Mouse (Mus musculus) midbrain, embryonic 11.5 days (tissue): ENCODE measurements around the gene Kcnk12. TPM values are rescaled to one million over a fixed set of nuclear protein-coding genes. Genes with fewer than 3 reads are reported as not detected.

Experiments
- ATAC-seq: fragments of 200-750 bp; cut with Nextera tagmentation; 2 replicates; pipeline ENCODE4 v1.8.0; 2017; ENCODE audit warnings: moderate TSS enrichment, moderate library complexity; ENCODE audit not compliant: low FRiP score
- DNase-seq: peaks from one replicate; pipeline ENCODE4 v3.0.0; 2015; ENCODE audit warnings: low spot score; ENCODE audit errors: missing footprints
- H3K27ac ChIP-seq: fragments of 300-500 bp; sonication (generic); 2 replicates; pipeline ENCODE4 v1.5.1; 2014; ENCODE audit warnings: low read depth, low read length
- H3K27me3 ChIP-seq: fragments of 300-500 bp; sonication (generic); 2 replicates; pipeline ENCODE4 v1.6.1; 2014; ENCODE audit warnings: mild to moderate bottlenecking, low read length, moderate library complexity, mixed read lengths; ENCODE audit not compliant: control insufficient read depth, insufficient read depth
- H3K36me3 ChIP-seq: fragments of 300-500 bp; sonication (generic); 2 replicates; pipeline ENCODE4 v1.6.1; 2014; ENCODE audit warnings: mild to moderate bottlenecking, low read length, moderate library complexity, mixed read lengths; ENCODE audit not compliant: control insufficient read depth, insufficient read depth
- H3K4me1 ChIP-seq: fragments of 300-500 bp; sonication (generic); 2 replicates; pipeline ENCODE4 v1.6.1; 2014; ENCODE audit warnings: low read length; ENCODE audit not compliant: control insufficient read depth, insufficient read depth
- H3K4me2 ChIP-seq: fragments of 300-500 bp; sonication (generic); 2 replicates; pipeline ENCODE4 v1.6.1; 2014; ENCODE audit warnings: mild to moderate bottlenecking, moderate library complexity
- H3K4me3 ChIP-seq: fragments of 300-500 bp; sonication (generic); 2 replicates; pipeline ENCODE4 v1.5.1; 2014; ENCODE audit warnings: low read depth, low read length
- H3K9ac ChIP-seq: fragments of 300-500 bp; sonication (generic); 2 replicates; pipeline ENCODE4 v1.6.1; 2014; ENCODE audit warnings: low read length
- H3K9me3 ChIP-seq: fragments of 300-500 bp; sonication (generic); 2 replicates; pipeline ENCODE4 v1.6.1; 2016; ENCODE audit warnings: low read length; ENCODE audit not compliant: control insufficient read depth
- WGBS: fragments of 180-500 bp; shearing (Covaris S2); extraction: QIAGEN DNeasy Blood & Tissue Kit; methylation state at CpG from one replicate; pipeline ENCODE4 v1.1.7; 2014; 5-methylcytosine and 5-hydroxymethylcytosine counted together
- polyA plus RNA-seq: library from polyadenylated mRNA; unstranded; fragments of >200 nt; fragmentation: Nextera tagmentation; extraction: Ambion mirVana; gene quantifications from 2 replicates; pipeline ENCODE4 v1.2.1, GENCODE M21; 2014

Kcnk12 gene
- polyA plus RNA-seq, 1 experiment from 2014 or later, result 0.26 TPM

GRCm38 (mm10) chr17:87744985-87745925 lies 52.5 kb downstream of the Kcnk12 start:
- H3K9ac ChIP-seq, result peak overlapping the region; percentile 54
- H3K4me3 ChIP-seq, result peak overlapping the region; percentile 48
- H3K4me1 ChIP-seq, result peaks cover 10% of the 10 kb centered on the region
- DNase-seq, result peak; percentile 93
- H3K27ac ChIP-seq, result no peak overlapping the region; the same call in 1 of the 2 replicates
- H3K27me3 ChIP-seq, result peaks cover 30% of the 10 kb centered on the region
- H3K4me2 ChIP-seq, result peak overlapping the region; percentile 87
- H3K36me3 ChIP-seq, result no peaks in the 10 kb centered on the region
- 0 out of 2 replicates have a peak, but pooled peaks cover 2% of the 10 kb centered on the region for H3K9me3 ChIP-seq
- peak; percentile 63 for ATAC-seq
- WGBS, result 16% methylated on average over 32 of the region's 32 CpGs

- Histone ChIP-seq H3K9ac (no peak overlapping the region), H3K4me1 (peaks cover under 1% of the 10 kb centered on the region; the same call in 1 of the 2 replicates), H3K4me3 (no peak overlapping the region), H3K9me3 (no peaks in the 10 kb centered on the region), H3K36me3 (no peaks in the 10 kb centered on the region), H3K27me3 (peaks cover 3% of the 10 kb centered on the region; the same call in 1 of the 2 replicates), H3K27ac (no peak overlapping the region), H3K4me2 (no peak overlapping the region)
- no peak for DNase-seq
- no peak for ATAC-seq
- 38% methylated on average over 1 of the region's 1 CpGs for WGBS
Measured at GRCm38 (mm10) chr17:87739835-87740234, 58.0 kb downstream of the Kcnk12 start.

GRCm38 (mm10) chr17:87737144-87737543 lies 60.6 kb downstream of the Kcnk12 start:
- Histone ChIP-seq H3K36me3 (no peaks in the 10 kb centered on the region), H3K27ac (no peak overlapping the region), H3K4me2 (no peak overlapping the region), H3K4me3 (no peak overlapping the region), H3K9me3 (no peaks in the 10 kb centered on the region), H3K27me3 (no peaks in the 10 kb centered on the region), H3K9ac (no peak overlapping the region), H3K4me1 (no peaks in the 10 kb centered on the region)
- ATAC-seq (no peak), DNase-seq (no peak)
- 85% methylated on average over 3 of the region's 3 CpGs for WGBS

- no peak for ATAC-seq
- no peak overlapping the region for H3K4me2 ChIP-seq
Measured at GRCm38 (mm10) chr17:87734471-87734870, 63.3 kb downstream of the Kcnk12 start.

GRCm38 (mm10) chr17:87731962-87732361 lies 65.8 kb downstream of the Kcnk12 start:
- Histone ChIP-seq H3K27ac (no peak overlapping the region), H3K9me3 (no peaks in the 10 kb centered on the region), H3K36me3 (no peaks in the 10 kb centered on the region), H3K27me3 (no peaks in the 10 kb centered on the region), H3K4me1 (no peaks in the 10 kb centered on the region), H3K4me2 (no peak overlapping the region), H3K4me3 (no peak overlapping the region), H3K9ac (no peak overlapping the region)
- no peak for DNase-seq
- ATAC-seq, result no peak
- 81% methylated on average over 4 of the region's 4 CpGs for WGBS

More at GRCm38 (mm10) chr17:87734471-87734870, 63.3 kb downstream of the Kcnk12 start:
- Histone ChIP-seq H3K27me3 (no peaks in the 10 kb centered on the region), H3K36me3 (no peaks in the 10 kb centered on the region), H3K9ac (no peak overlapping the region), H3K9me3 (no peaks in the 10 kb centered on the region), H3K4me1 (no peaks in the 10 kb centered on the region), H3K4me3 (no peak overlapping the region), H3K27ac (no peak overlapping the region)
- DNase-seq, result peak; percentile 51
- 94% methylated on average over 8 of the region's 8 CpGs for WGBS

- no peak overlapping the region for H3K4me2 ChIP-seq
- ATAC-seq (no peak), DNase-seq (no peak)
- H3K4me3 ChIP-seq, result no peak overlapping the region
- no peak overlapping the region for H3K27ac ChIP-seq
- no peaks in the 10 kb centered on the region for H3K9me3 ChIP-seq
- H3K36me3 ChIP-seq, result peaks cover 6% of the 10 kb centered on the region
- no peaks in the 10 kb centered on the region for H3K27me3 ChIP-seq
- WGBS, result 92% methylated on average over 12 of the region's 12 CpGs
- H3K4me1 ChIP-seq, result no peaks in the 10 kb centered on the region
- H3K9ac ChIP-seq, result no peak overlapping the region
Measured at GRCm38 (mm10) chr17:87726489-87727356, 71.1 kb downstream of the Kcnk12 start.

GRCm38 (mm10) chr17:87724727-87725126 lies 73.1 kb downstream of the Kcnk12 start:
- Histone ChIP-seq H3K4me2 (no peak overlapping the region), H3K27ac (no peak overlapping the region), H3K9ac (no peak overlapping the region), H3K4me1 (no peaks in the 10 kb centered on the region), H3K36me3 (peaks cover 9% of the 10 kb centered on the region), H3K27me3 (no peaks in the 10 kb centered on the region), H3K4me3 (no peak overlapping the region), H3K9me3 (no peaks in the 10 kb centered on the region)
- WGBS, result 93% methylated on average over 7 of the region's 7 CpGs
- ATAC-seq, result no peak
- no peak for DNase-seq

- 85% methylated on average over 8 of the region's 8 CpGs for WGBS
Measured at GRCm38 (mm10) chr17:87700101-87700500, 97.7 kb downstream of the Kcnk12 start.

More at GRCm38 (mm10) chr17:87700101-87700500, 97.7 kb downstream of the Kcnk12 start:
- Histone ChIP-seq H3K36me3 (peaks cover 16% of the 10 kb centered on the region), H3K9ac (no peak overlapping the region), H3K4me3 (no peak overlapping the region), H3K27me3 (no peaks in the 10 kb centered on the region), H3K27ac (no peak overlapping the region), H3K4me1 (no peaks in the 10 kb centered on the region), H3K9me3 (no peaks in the 10 kb centered on the region), H3K4me2 (no peak overlapping the region)
- ATAC-seq (0 out of 2 replicates have a peak, but pooled peaks have one; percentile 14), DNase-seq (no peak)
